Mouse (Mus musculus): Measurements from ENCODE around the gene Tcf3. TPM values are rescaled to one million over a fixed set of nuclear protein-coding genes. Genes with fewer than 3 reads are reported as not detected.
A peak's percentile ranks its signal among the peaks of the same experiment; 100 is the strongest.

Gene Tcf3
- polyA plus RNA-seq, 1 experiment: 61.1 TPM

DNA sequence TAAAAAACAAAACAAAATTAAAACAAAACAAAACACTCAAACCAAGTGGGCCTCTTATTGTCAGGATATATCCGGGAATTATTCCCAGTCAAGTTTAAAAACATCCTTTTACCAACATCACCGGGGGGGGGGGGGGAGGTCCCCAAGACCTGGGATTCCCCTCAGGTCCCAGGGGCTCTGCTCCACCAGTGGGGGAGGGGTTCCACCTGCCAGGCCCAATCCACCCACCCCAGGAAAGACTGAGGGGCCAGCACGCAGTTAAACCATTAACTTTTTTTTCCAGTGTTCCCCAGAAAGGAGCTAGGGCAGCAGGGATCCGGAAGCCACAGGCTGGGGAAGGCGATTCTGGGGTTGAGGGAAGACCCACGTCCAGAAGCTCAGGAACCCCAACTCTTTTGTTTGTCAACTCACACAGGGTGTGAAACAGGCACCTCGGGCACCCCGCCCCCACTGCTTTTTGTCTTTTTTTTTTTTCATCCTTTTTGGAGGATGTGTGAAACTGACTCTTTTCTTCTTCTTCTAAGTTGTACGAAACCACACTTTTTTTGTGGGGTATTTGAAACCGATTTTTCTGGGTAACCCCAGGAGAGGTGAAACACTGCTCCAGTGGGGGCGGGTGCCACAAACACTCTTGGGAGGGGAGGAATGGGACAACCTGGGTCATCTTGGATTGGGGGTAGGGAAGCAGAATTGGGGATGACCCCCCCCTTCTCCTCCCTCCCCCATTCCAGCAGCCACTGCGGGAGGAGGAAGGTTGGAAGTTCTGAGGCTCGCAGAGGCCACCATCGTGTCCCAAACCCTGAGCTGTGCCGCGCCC lies 1.7 kb downstream of the Tcf3 start:
- peaks cover 6% of the 10 kb centered on the region; the same call in 1 of the 2 replicates for H3K9me3 ChIP-seq (ENCODE audit: control insufficient read depth, low read length)
- H3K36me3 ChIP-seq (ENCODE audit: control insufficient read depth): peaks cover 54% of the 10 kb centered on the region
- peak overlapping the region; percentile 100 for H3K4me3 ChIP-seq (replicated peaks)
- no peaks in the 10 kb centered on the region for H3K27me3 ChIP-seq (ENCODE audit: control insufficient read depth)
- H3K4me1 ChIP-seq (ENCODE audit: control insufficient read depth): peaks cover 80% of the 10 kb centered on the region
- no peak for TF ChIP-seq TAL1 (IDR thresholded peaks at IDR 0.05; ENCODE audit: low read length)
- TF ChIP-seq GATA1 (IDR thresholded peaks at IDR 0.05; ENCODE audit: low read length): no peak

DNA sequence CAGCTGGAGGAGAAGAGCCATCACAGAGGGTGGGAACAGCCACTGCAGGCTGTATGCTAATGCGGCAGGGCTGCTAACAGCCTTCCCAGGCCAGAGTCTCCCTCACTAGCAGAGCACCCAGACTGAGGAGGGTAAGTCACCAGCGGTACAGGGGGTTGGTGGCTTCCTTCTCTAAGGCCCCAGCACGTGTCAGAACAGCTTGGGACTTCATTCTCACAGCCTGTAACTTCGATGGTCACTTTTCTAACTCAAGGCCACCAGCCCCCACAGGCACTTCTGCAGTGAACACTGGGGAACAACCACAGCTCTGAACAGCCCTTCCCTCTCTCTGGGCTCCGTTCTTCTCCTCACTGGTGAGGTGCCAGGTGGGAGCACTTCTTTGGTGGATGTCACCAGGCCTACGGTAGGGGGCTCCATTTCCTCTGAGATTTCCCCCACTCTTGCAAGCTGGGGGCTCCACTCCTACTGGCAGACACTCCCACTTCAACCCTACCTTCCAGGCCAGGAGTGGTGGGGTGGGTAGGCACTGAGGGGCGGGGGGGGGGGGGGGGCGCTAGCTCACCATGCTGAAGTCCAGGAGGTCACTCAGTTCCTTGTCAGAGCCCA lies 3.0 kb downstream of the Tcf3 start:
- Histone ChIP-seq H3K27me3 (ENCODE audit: control insufficient read depth) (no peaks in the 10 kb centered on the region), H3K9me3 (ENCODE audit: control insufficient read depth, low read length) (peaks cover 18% of the 10 kb centered on the region), H3K36me3 (ENCODE audit: control insufficient read depth) (peaks cover 67% of the 10 kb centered on the region), H3K4me1 (ENCODE audit: control insufficient read depth) (peaks cover 74% of the 10 kb centered on the region), H3K4me3 (replicated peaks) (no peak overlapping the region)
- no peak for TF ChIP-seq TAL1 (IDR thresholded peaks at IDR 0.05; ENCODE audit: low read length)
- TF ChIP-seq GATA1 (IDR thresholded peaks at IDR 0.05; ENCODE audit: low read length): no peak

DNA sequence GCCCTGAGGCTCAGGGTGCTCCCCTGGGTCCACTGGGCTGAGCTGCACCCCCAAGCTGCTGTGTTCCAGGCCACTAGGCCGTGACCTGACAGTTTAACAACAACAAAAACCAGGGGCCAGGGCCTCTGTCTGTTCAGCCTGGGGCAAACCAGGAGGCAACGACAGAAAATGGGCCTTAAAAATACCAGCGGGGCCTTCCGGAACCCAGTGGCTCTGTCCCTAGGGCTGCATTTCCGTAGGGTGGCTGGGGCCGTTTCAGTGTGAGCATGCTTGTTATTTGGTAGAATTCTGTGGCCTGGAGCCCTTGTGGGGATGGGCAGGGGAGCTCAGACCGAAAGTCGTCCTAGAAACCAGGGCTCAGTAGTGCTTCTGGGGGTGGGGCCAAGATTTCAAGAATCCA lies 3.6 kb downstream of the Tcf3 start:
- no peak for TF ChIP-seq GATA1 (IDR thresholded peaks at IDR 0.05; ENCODE audit: low read length)
- TF ChIP-seq TAL1 (IDR thresholded peaks at IDR 0.05; ENCODE audit: low read length): no peak
- peaks cover 74% of the 10 kb centered on the region for H3K36me3 ChIP-seq (ENCODE audit: control insufficient read depth)
- H3K9me3 ChIP-seq (ENCODE audit: control insufficient read depth, low read length): peaks cover 25% of the 10 kb centered on the region
- no peaks in the 10 kb centered on the region for H3K27me3 ChIP-seq (ENCODE audit: control insufficient read depth)
- H3K4me3 ChIP-seq (replicated peaks): no peak overlapping the region
- peaks cover 74% of the 10 kb centered on the region for H3K4me1 ChIP-seq (ENCODE audit: control insufficient read depth)

DNA sequence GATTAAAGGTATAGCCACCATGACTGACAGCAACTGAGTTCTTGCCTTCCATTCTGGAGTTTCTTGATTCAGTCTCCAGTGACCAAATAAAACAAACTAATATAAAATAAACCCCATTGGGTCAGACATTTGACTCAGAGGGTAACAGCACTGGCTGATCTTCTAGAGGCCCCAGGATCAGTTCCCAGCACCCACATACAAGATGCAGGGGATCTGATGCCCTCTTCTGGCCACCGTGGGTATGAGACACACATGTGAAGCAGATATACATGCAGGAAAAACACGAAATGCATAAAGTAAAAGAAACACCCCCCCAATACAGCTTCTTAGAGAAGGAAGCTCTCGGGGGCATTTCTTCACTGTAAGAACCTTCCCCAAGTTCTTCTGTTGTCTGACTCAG lies 8.4 kb downstream of the Tcf3 start:
- Histone ChIP-seq H3K4me3 (replicated peaks) (no peak overlapping the region), H3K27me3 (ENCODE audit: control insufficient read depth) (no peaks in the 10 kb centered on the region), H3K36me3 (ENCODE audit: control insufficient read depth) (peaks cover 100% of the 10 kb centered on the region), H3K9me3 (ENCODE audit: control insufficient read depth, low read length) (peaks cover 26% of the 10 kb centered on the region), H3K4me1 (ENCODE audit: control insufficient read depth) (peaks cover 85% of the 10 kb centered on the region)
- TF ChIP-seq GATA1 (IDR thresholded peaks at IDR 0.05; ENCODE audit: low read length): no peak

DNA sequence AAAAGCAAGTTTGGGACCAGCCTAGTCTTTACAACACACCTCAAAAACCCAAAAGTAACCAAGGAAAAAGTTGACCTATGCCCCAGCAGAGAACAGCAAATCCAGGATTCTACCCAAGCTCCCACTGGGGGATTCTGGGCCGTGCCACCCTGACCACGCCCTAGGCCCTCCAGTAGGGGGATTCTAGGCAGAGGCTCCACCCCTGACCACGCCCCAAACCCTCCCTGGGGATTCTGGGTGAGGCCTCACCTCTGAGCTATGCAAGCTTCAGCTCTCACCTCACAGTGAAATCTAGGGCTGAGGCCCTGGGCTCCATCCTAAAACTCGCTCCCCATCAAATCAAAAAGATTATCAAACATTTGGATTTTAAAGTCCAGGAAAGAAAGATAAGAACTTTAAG lies 9.9 kb downstream of the Tcf3 start:
- Histone ChIP-seq H3K4me1 (ENCODE audit: control insufficient read depth) (peaks cover 87% of the 10 kb centered on the region), H3K4me3 (replicated peaks) (peak overlapping the region; percentile 50), H3K27me3 (ENCODE audit: control insufficient read depth) (no peaks in the 10 kb centered on the region), H3K36me3 (ENCODE audit: control insufficient read depth) (peaks cover 100% of the 10 kb centered on the region), H3K9me3 (ENCODE audit: control insufficient read depth, low read length) (peaks cover 26% of the 10 kb centered on the region)
- TF ChIP-seq GATA1 (IDR thresholded peaks at IDR 0.05; ENCODE audit: low read length) (no peak), TAL1 (IDR thresholded peaks at IDR 0.05; ENCODE audit: low read length) (no peak)

DNA sequence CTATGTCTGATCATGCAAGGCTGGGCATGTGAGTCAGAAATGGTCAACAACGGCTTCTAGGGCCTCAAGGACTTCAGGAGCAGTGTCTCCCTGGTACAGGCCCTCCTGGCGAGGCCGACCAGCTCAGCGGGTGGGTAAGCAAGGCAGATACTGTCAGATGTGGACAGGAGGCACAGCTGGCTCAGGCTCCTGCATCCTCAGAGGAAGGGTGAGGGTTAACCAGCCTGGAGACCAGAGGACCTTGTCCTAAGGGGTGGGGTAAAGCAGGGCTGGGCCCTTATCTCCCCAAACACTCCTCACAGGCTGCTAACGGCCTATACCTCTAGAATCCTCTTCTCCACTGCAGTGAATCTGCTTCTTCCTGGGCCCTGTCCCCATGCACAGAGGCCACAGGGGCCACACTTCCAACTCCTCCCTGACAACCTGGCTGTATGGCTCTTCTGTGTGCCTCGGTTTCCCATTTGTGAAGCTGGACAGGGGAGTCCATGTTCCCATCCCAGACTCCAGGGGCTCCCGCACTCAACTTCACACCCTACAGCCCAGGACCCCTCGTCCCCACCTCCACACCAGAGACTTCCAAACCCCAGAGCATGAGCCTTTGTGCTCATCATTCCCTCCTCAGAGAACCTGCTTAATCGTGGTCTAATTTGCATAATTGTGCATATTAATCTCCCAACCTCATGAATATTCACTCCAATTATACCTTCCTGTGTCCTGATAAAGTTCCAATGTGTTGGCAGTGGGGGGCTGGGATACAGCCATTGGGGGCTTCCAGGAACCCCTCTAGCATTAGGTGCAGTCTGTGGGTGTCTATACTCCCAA lies 11.6 kb downstream of the Tcf3 start:
- TF ChIP-seq TAL1 (IDR thresholded peaks at IDR 0.05; ENCODE audit: low read length): peak; percentile 70
- peak; percentile 85 for TF ChIP-seq GATA1 (IDR thresholded peaks at IDR 0.05; ENCODE audit: low read length)
- Histone ChIP-seq H3K4me3 (replicated peaks) (peak overlapping the region; percentile 65), H3K36me3 (ENCODE audit: control insufficient read depth) (peaks cover 100% of the 10 kb centered on the region), H3K9me3 (ENCODE audit: control insufficient read depth, low read length) (peaks cover 21% of the 10 kb centered on the region), H3K4me1 (ENCODE audit: control insufficient read depth) (peaks cover 94% of the 10 kb centered on the region), H3K27me3 (ENCODE audit: control insufficient read depth) (no peaks in the 10 kb centered on the region)

DNA sequence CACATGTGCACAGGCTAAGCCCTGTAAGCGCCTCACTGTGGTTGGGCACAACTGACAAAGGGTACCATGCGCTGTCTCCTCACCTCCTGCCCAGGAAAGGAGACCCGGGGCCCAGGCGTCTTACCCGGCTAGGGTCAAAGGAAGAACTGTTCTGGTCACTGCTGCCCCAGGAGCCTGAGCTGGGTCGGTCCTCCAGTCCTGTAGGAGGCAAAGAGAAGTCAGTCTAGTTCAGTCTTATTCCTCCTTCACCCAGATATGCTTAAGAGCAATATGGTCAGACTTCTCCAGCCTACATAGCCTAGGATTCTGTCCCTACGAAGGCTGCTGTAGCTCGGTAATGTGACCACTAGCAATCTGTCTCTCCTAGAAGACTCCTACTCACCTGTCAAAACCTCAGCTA lies 12.2 kb downstream of the Tcf3 start:
- peaks cover 14% of the 10 kb centered on the region for H3K9me3 ChIP-seq (ENCODE audit: control insufficient read depth, low read length)
- H3K4me1 ChIP-seq (ENCODE audit: control insufficient read depth): peaks cover 93% of the 10 kb centered on the region
- no peaks in the 10 kb centered on the region for H3K27me3 ChIP-seq (ENCODE audit: control insufficient read depth)
- peaks cover 100% of the 10 kb centered on the region for H3K36me3 ChIP-seq (ENCODE audit: control insufficient read depth)
- peak overlapping the region; percentile 65 for H3K4me3 ChIP-seq (replicated peaks)
- TF ChIP-seq TAL1 (IDR thresholded peaks at IDR 0.05; ENCODE audit: low read length) (no peak), GATA1 (IDR thresholded peaks at IDR 0.05; ENCODE audit: low read length) (no peak)

DNA sequence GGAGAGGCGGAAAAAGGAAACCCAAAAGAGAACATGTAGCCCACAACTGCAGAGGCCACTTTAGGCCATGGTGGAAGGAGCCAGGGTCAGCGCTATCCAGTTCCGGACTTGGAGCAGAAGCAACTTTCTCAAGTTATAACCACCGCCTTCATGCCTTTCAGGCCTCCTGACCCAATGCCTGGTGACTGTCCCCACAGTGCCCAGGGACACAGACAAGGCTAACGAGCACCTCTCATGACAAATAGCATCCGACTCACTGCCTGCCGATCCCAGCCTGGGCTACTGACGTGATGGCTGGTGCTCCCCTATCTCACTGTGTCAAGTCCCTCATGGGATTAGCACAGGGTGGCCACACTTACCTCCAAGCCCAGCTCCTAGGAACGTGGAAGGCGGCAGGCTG lies 12.7 kb downstream of the Tcf3 start:
- Histone ChIP-seq H3K9me3 (ENCODE audit: control insufficient read depth, low read length) (peaks cover 11% of the 10 kb centered on the region), H3K4me3 (replicated peaks) (peak overlapping the region; percentile 65), H3K36me3 (ENCODE audit: control insufficient read depth) (peaks cover 100% of the 10 kb centered on the region), H3K27me3 (ENCODE audit: control insufficient read depth) (no peaks in the 10 kb centered on the region), H3K4me1 (ENCODE audit: control insufficient read depth) (peaks cover 97% of the 10 kb centered on the region)
- TF ChIP-seq TAL1 (IDR thresholded peaks at IDR 0.05; ENCODE audit: low read length) (no peak), GATA1 (IDR thresholded peaks at IDR 0.05; ENCODE audit: low read length) (no peak)

DNA sequence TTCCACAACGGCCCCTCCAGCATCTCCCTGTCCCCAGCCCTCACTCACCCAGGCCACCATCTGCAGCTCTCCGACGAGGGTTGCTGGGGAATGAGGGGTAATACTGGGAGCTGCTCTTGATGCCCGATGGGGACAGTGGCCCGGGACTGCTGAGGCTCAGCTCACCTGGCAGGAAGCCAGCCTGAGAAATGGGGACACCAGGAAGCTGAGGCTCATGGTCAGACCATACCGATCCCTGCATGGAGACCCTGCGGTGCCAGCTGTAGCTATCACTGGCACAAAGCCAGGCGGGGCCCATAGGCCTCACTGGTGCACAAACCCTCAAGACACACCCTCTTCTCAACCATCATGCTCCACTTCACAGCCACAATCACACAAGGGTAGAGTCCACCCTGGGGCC lies 14.0 kb downstream of the Tcf3 start:
- Histone ChIP-seq H3K9me3 (ENCODE audit: control insufficient read depth, low read length) (no peaks in the 10 kb centered on the region), H3K4me3 (replicated peaks) (peak overlapping the region; percentile 65), H3K36me3 (ENCODE audit: control insufficient read depth) (peaks cover 100% of the 10 kb centered on the region), H3K27me3 (ENCODE audit: control insufficient read depth) (no peaks in the 10 kb centered on the region), H3K4me1 (ENCODE audit: control insufficient read depth) (peaks cover 96% of the 10 kb centered on the region)
- TF ChIP-seq GATA1 (IDR thresholded peaks at IDR 0.05; ENCODE audit: low read length) (no peak), TAL1 (IDR thresholded peaks at IDR 0.05; ENCODE audit: low read length) (no peak)

Data from erythroblast, embryonic 14.5 days (primary cell).